Mouse (Mus musculus): Measurements from ENCODE around the gene Eif2ak1.

GRCm38 (mm10) chr5:143818949-143819348, 1.4 kb downstream of the Eif2ak1 start:
- TF ChIP-seq MAFK (IDR thresholded peaks at IDR 0.05; ENCODE audit: insufficient read depth, low read depth, low read length) = no peak
- no peak for TF ChIP-seq CHD2 (IDR thresholded peaks at IDR 0.05; ENCODE audit: low read depth, low read length)
- no peak for TF ChIP-seq ZNF384 (IDR thresholded peaks at IDR 0.05; ENCODE audit: low read depth, low read length)
- no peak for TF ChIP-seq ZC3H11A (IDR thresholded peaks at IDR 0.05; ENCODE audit: borderline replicate concordance, low read depth, low read length)
